Mouse (Mus musculus) ES-E14 (cell line): Measurements from ENCODE around the gene Tlk1.

ENCODE experiments used
- CHD2 ChIP-seq: IDR thresholded peaks from 2 replicates; pipeline ENCODE4 v1.6.1; 2014; ENCODE audit warnings: mild to moderate bottlenecking, low read depth, low read length, inconsistent platforms
- HCFC1 ChIP-seq: IDR thresholded peaks from 2 replicates; pipeline ENCODE4 v1.6.1; 2012; ENCODE audit warnings: low read length, inconsistent platforms, borderline replicate concordance; ENCODE audit not compliant: insufficient read depth
- MAFK ChIP-seq: IDR thresholded peaks from 2 replicates; pipeline ENCODE4 v1.6.1; 2014; ENCODE audit warnings: mild to moderate bottlenecking, low read depth, low read length, inconsistent platforms; ENCODE audit not compliant: insufficient read depth
- ZC3H11A ChIP-seq: IDR thresholded peaks from 2 replicates; pipeline ENCODE4 v1.6.1; 2012; ENCODE audit warnings: low read depth, mild to moderate bottlenecking, inconsistent platforms, low read length, borderline replicate concordance
- ZNF384 ChIP-seq: IDR thresholded peaks from 2 replicates; pipeline ENCODE4 v1.6.1; 2012; ENCODE audit warnings: low read depth, low read length, inconsistent platforms

DNA sequence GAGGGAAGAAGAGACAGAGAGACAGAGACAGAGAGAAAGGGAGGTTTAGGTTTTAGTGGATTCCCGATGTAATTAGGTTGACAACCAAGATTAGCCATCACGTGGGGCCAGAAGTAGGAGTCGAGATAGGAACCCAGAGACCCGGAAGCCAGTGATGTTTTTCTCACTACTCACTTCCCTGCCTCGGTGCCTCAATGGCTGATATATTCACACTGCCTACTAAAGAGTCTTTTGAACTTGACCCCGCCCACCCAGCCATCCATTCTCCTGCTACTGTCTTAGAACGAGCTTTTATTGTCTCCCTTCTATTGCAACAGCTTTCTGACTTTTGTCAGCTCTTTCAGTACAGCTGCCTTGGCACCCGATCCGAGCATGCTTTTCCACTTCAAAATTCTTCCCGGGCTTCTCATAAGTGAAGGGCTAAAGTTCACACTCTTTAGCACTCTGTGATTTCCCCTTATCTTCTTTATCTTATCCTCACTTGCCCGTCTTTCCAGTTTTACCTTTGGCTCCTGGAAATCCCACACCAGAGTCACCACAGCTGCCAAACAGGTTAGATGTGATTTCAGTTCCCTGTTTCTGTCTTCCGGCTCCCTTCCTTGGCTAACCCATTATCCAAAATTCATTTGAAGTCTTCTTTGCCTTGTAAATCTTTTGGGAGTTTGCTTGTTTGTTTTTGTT, 13.1 kb upstream of the Tlk1 start:
- no peak for TF ChIP-seq ZNF384
- TF ChIP-seq MAFK = no peak
- TF ChIP-seq HCFC1 = no peak
- TF ChIP-seq CHD2 = no peak
- TF ChIP-seq ZC3H11A = no peak
